Mouse (Mus musculus) heart, adult 2 months (tissue): ENCODE data around the gene Tek.

Experiments used
- CTCF ChIP-seq: fragments of 200-600 bp; IDR thresholded peaks from 2 replicates; pipeline ENCODE4 v1.8.1; 2022; ENCODE audit warnings: antibody characterized with exemption, mild to moderate bottlenecking, moderate library complexity
- POLR2A ChIP-seq: fragments of 200-500 bp; IDR thresholded peaks from 2 replicates; pipeline ENCODE4 v1.6.1; 2011; ENCODE audit warnings: mild to moderate bottlenecking, low read depth, low read length, control low read depth; ENCODE audit not compliant: insufficient read depth

DNA sequence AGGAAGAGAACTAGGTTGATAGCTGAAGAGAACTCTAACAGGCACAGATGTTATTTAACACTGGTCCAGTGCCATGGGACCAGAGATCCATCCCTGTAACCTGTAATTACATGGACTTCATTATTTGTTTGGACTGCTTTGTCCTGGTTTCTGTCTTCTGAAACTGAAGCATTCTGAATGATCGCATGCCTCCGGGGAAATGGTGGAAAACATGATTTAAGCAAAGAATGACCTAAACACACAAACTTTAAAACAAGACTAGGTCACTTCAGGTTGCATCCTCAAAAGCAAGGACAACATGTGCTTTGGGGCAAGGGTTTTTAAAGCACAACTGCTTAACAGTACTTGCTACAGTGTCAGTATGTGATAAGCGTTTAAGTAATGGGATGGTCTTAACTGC, 8.2 kb downstream of the Tek start:
- TF ChIP-seq POLR2A = no peak
- TF ChIP-seq CTCF = no peak
